Mouse (Mus musculus) forebrain, embryonic 11.5 days (tissue): ENCODE measurements around the gene Ciart. TPM values are rescaled to one million over a fixed set of nuclear protein-coding genes. Genes with fewer than 3 reads are reported as not detected.
"Not testable (repeated sequence)": the region's sequence is repeated elsewhere in the genome, so short reads cannot be mapped to it uniquely, and the experiment has no call there.

Source experiments
- ATAC-seq: fragments of 200-750 bp; cut with Nextera tagmentation; replicated peaks from 2 replicates; pipeline ENCODE4 v1.8.0; 2017; ENCODE audit warnings: moderate TSS enrichment; ENCODE audit not compliant: low FRiP score
- DNase-seq: peaks from one replicate; pipeline ENCODE4 v3.0.0-alpha.2; 2017; ENCODE audit warnings: low spot score
- H3K27ac ChIP-seq: fragments of 300-500 bp; sonication (generic); 2 replicates; pipeline ENCODE4 v1.5.1; 2014; ENCODE audit warnings: low read depth, low read length
- H3K27me3 ChIP-seq: fragments of 300-500 bp; sonication (generic); 2 replicates; pipeline ENCODE4 v1.6.1; 2014; ENCODE audit warnings: mild to moderate bottlenecking, low read length, mixed read lengths; ENCODE audit not compliant: control insufficient read depth, insufficient read depth
- H3K36me3 ChIP-seq: fragments of 300-500 bp; sonication (generic); 2 replicates; pipeline ENCODE4 v1.6.1; 2014; ENCODE audit warnings: mild to moderate bottlenecking, low read length, moderate library complexity, mixed read lengths; ENCODE audit not compliant: control insufficient read depth, insufficient read depth
- H3K4me1 ChIP-seq: fragments of 300-500 bp; sonication (generic); replicated peaks from 2 replicates; pipeline ENCODE4 v1.6.1; 2014; ENCODE audit warnings: low read length, mixed read lengths; ENCODE audit not compliant: control insufficient read depth, insufficient read depth
- H3K4me2 ChIP-seq: fragments of 300-500 bp; sonication (generic); 2 replicates; pipeline ENCODE4 v1.6.1; 2014; ENCODE audit warnings: low read depth, mild to moderate bottlenecking, low read length, moderate library complexity, mixed read lengths; ENCODE audit not compliant: severe bottlenecking
- H3K4me3 ChIP-seq: fragments of 300-500 bp; sonication (generic); 2 replicates; pipeline ENCODE4 v1.5.1; 2014; ENCODE audit warnings: low read depth, low read length
- H3K9ac ChIP-seq: fragments of 300-500 bp; sonication (generic); 2 replicates; pipeline ENCODE4 v1.6.1; 2014; ENCODE audit warnings: low read length
- H3K9me3 ChIP-seq: fragments of 300-500 bp; sonication (generic); 2 replicates; pipeline ENCODE4 v1.6.1; 2016; ENCODE audit warnings: low read length, mixed read lengths; ENCODE audit not compliant: control insufficient read depth
- WGBS: fragments of 180-500 bp; shearing (Covaris S2); extraction: QIAGEN DNeasy Blood & Tissue Kit; methylation state at CpG from one replicate; pipeline ENCODE4 v1.1.7; 2014; 5-methylcytosine and 5-hydroxymethylcytosine counted together
- polyA plus RNA-seq: library from polyadenylated mRNA; unstranded; fragments of >200 nt; fragmentation: Nextera tagmentation; extraction: Ambion mirVana; gene quantifications from 2 replicates; pipeline ENCODE4 v1.2.1, GENCODE M21; 2014

The Ciart gene
- polyA plus RNA-seq, 1 experiment from 2014 or later, result 7.7 TPM

DNA sequence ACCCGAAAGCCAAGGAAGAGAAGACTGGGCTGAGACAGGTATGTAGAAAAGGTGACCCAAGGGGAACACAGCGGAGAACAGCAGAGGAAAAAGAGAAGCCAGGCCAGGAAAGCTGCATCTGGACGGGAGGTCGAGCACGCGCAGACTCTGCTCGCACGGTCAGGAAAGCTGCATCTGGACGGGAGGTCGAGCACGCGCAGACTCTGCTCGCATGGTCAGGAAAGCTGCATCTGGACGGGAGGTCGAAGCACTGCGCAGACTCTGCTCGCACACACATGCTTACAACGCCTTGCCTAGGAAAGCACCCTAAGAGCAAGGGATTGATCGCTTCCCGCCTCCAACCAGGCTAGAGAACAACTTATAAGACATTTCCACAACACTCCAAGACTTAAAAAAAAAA lies 16.5 kb downstream of the Ciart start:
- WGBS, result 95% methylated on average over 20 of the region's 20 CpGs
- peaks cover 3% of the 10 kb centered on the region for H3K36me3 ChIP-seq

GRCm38 (mm10) chr3:95865050-95865449 lies 17.0 kb downstream of the Ciart start:
- DNase-seq, result no peak
- no peaks in the 10 kb centered on the region for H3K27me3 ChIP-seq
- H3K4me2 ChIP-seq, result no peak overlapping the region
- WGBS, result 96% methylated on average over 5 of the region's 5 CpGs
- no peak overlapping the region for H3K27ac ChIP-seq
- H3K4me1 ChIP-seq, result no peaks in the 10 kb centered on the region
- H3K4me3 ChIP-seq, result no peak overlapping the region
- no peaks in the 10 kb centered on the region for H3K9me3 ChIP-seq
- no peak for ATAC-seq
- H3K9ac ChIP-seq, result no peak overlapping the region
- H3K36me3 ChIP-seq, result peaks cover 3% of the 10 kb centered on the region

More for the DNA sequence above, 16.5 kb downstream of the Ciart start:
- Histone ChIP-seq H3K9ac (no peak overlapping the region), H3K4me2 (no peak overlapping the region), H3K4me1 (no peaks in the 10 kb centered on the region), H3K27me3 (no peaks in the 10 kb centered on the region), H3K9me3 (no peaks in the 10 kb centered on the region), H3K4me3 (no peak overlapping the region), H3K27ac (no peak overlapping the region)
- ATAC-seq (no peak), DNase-seq (no peak)

DNA sequence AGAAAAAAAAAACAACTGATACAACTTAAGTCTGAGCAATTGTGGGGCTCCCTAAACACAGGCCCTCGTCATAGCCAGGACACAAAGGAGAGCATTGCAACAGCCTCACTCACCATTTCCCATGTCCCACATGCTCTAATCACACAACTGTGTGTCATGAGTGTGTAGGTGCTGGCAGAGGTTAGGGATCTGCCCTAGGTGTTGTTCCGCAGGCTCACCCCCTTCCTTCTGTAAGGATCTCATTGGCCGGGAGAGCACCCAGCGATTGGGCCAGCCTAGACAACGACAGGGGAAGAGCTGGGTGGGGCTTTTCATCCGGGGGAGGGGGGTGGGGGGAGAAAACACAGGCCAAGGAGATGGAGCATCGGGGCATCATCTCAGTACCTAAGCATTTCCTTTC lies 18.5 kb downstream of the Ciart start:
- no peak overlapping the region for H3K4me3 ChIP-seq
- no peak for DNase-seq
- H3K4me1 ChIP-seq, result no peaks in the 10 kb centered on the region
- no peaks in the 10 kb centered on the region for H3K27me3 ChIP-seq
- H3K4me2 ChIP-seq, result no peak overlapping the region
- ATAC-seq, result no peak
- no peaks in the 10 kb centered on the region for H3K9me3 ChIP-seq
- no peak overlapping the region for H3K9ac ChIP-seq
- WGBS, result 76% methylated on average over 7 of the region's 7 CpGs
- H3K36me3 ChIP-seq, result peaks cover 3% of the 10 kb centered on the region
- no peak overlapping the region for H3K27ac ChIP-seq

DNA sequence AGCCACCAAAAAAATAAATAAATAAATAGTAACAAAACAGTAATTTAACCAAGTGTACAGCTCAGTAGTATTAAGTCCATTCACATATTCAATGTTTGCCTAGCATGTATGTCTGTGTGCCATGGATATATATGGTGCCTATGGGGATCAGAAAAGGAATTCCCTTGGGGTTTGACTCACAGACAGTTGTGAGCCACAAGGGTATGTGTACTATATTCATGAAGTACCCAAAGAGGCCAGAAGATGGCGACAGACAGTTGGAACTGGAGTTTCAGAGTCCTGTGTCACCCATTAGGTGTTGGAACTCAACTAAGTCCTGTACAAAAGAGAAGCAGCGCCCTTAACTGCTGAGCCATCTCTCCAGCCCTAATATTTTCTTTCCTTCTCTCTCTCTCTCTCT lies 20.3 kb downstream of the Ciart start:
- DNase-seq (peak; percentile 70), ATAC-seq (peak; percentile 53; the same call in 1 of the 2 replicates)
- WGBS, result 29% methylated on average over 2 of the region's 2 CpGs
- no peak overlapping the region for H3K9ac ChIP-seq
- H3K27ac ChIP-seq, result no peak overlapping the region
- H3K4me2 ChIP-seq, result no peak overlapping the region
- H3K4me3 ChIP-seq, result no peak overlapping the region
- peaks cover 3% of the 10 kb centered on the region for H3K36me3 ChIP-seq
- H3K27me3 ChIP-seq, result no peaks in the 10 kb centered on the region
- H3K9me3 ChIP-seq, result no peaks in the 10 kb centered on the region
- H3K4me1 ChIP-seq, result no peaks in the 10 kb centered on the region

- no peak overlapping the region for H3K27ac ChIP-seq
- H3K4me3 ChIP-seq, result no peak overlapping the region
- WGBS, result 76% methylated on average over 10 of the region's 10 CpGs
- ATAC-seq, result no peak
- no peaks in the 10 kb centered on the region for H3K27me3 ChIP-seq
- DNase-seq, result no peak
- no peak overlapping the region for H3K9ac ChIP-seq
- H3K9me3 ChIP-seq, result no peaks in the 10 kb centered on the region
- no peaks in the 10 kb centered on the region; the same call in 1 of the 2 replicates for H3K4me1 ChIP-seq
- peaks cover 3% of the 10 kb centered on the region for H3K36me3 ChIP-seq
- H3K4me2 ChIP-seq, result no peak overlapping the region
Measured at GRCm38 (mm10) chr3:95861216-95861615, 20.8 kb downstream of the Ciart start.

GRCm38 (mm10) chr3:95860323-95860722 lies 21.7 kb downstream of the Ciart start:
- peaks cover 3% of the 10 kb centered on the region for H3K36me3 ChIP-seq
- H3K27me3 ChIP-seq, result no peaks in the 10 kb centered on the region
- H3K4me2 ChIP-seq, result no peak overlapping the region
- 93% methylated on average over 3 of the region's 3 CpGs for WGBS
- no peak overlapping the region for H3K27ac ChIP-seq
- H3K4me1 ChIP-seq, result no peaks in the 10 kb centered on the region; the same call in 1 of the 2 replicates
- ATAC-seq (no peak), DNase-seq (no peak)
- H3K9ac ChIP-seq, result no peak overlapping the region
- H3K9me3 ChIP-seq, result no peaks in the 10 kb centered on the region
- H3K4me3 ChIP-seq, result no peak overlapping the region

DNA sequence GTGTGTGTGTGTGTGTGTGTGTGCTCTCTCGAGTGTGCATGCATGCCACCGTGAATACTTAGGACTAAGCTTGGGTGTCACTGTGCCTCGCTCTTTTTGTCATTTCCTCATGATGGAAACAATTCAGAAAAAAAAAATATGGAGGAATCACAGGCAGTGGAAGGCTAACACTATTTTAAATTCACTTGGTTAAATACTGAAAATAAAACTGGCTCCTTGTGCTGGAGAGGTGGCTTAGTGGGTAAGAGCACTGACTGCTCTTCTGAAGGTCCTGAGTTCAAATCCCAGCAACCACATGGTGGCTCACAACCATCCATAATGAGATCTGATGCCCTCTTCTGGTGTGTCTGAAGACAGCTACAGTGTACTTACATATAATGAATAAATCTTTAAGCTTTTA lies 23.8 kb downstream of the Ciart start:
- H3K36me3 ChIP-seq, H3K4me2 ChIP-seq, DNase-seq, H3K4me3 ChIP-seq, H3K4me1 ChIP-seq, H3K27me3 ChIP-seq, H3K9ac ChIP-seq, H3K9me3 ChIP-seq, H3K27ac ChIP-seq, ATAC-seq: not testable (repeated sequence)
- WGBS, result 86% methylated on average over 3 of the region's 3 CpGs

DNA sequence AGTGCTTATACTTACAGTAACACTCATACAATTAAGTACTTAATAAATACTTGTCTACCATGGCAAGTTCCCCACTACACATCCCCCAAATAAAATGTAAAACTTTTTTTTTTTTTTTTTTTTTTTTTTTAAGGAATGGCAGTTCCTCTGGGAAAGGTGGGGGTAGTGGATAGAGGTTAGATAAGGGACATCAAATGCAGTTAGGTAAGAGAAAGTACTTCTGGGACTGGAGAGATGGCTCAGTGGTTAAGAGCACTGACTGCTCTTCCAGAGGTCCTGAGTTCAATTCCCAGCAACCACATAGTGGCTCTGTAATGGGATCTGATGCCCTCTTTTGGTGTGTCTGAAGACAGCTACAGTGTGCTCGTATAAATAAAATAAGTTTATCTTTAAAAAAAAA lies 25.0 kb downstream of the Ciart start:
- H3K4me2 ChIP-seq, H3K9me3 ChIP-seq, H3K4me3 ChIP-seq, H3K27ac ChIP-seq, H3K36me3 ChIP-seq, H3K4me1 ChIP-seq, DNase-seq, ATAC-seq, H3K9ac ChIP-seq, H3K27me3 ChIP-seq: not testable (repeated sequence)
- 79% methylated on average over 1 of the region's 1 CpGs for WGBS

DNA sequence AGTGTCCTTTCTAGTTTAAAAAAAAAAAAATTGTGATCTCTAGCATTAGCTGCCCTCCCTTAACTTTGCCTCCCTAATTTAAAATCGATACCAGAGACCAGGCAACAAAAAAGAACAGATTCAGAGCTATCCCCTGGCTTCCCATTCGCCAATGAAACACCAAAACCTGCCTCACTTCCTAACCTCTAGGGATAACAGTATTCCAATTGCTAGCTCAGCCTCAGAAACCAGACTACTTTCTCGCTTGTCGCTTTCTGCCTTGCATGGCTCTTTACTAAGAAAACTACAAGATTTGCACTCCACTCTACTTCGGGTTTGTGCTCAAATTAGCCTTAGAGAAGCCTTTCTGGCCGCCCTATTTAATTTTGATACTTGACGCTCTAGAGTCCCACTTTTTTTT lies 25.9 kb downstream of the Ciart start:
- ATAC-seq (no peak; the same call in 1 of the 2 replicates), DNase-seq (no peak)
- Histone ChIP-seq H3K4me1 (no peaks in the 10 kb centered on the region; the same call in 1 of the 2 replicates), H3K27me3 (no peaks in the 10 kb centered on the region), H3K4me3 (peak overlapping the region; percentile 87), H3K9ac (peak overlapping the region; percentile 79), H3K9me3 (no peaks in the 10 kb centered on the region), H3K27ac (peak overlapping the region; percentile 62; the same call in 1 of the 2 replicates), H3K4me2 (peak overlapping the region; percentile 56), H3K36me3 (peaks cover 6% of the 10 kb centered on the region; the same call in 1 of the 2 replicates)
- 26% methylated on average over 7 of the region's 7 CpGs for WGBS
